Comparison of ENCODE assay signal across 14 mouse cellular contexts in genomic region chr13:105048662-105049061, GRCm38 (mm10). TPM values are rescaled to one million over a fixed set of nuclear protein-coding genes. Genes with fewer than 3 reads are reported as not detected.
DNase-seq lines count a peak whose midpoint lies in the region; ATAC-seq and TF ChIP-seq lines count a peak whose summit lies in the region.
"Had no signal": no experiment of that assay in that cellular context is flagged by ENCODE, and none has a peak within 500 bp of the region (broad histone marks: within the 10 kb centered on the region; RNA-seq: fewer than 3 reads in every experiment).

No protein-coding gene starts in this region.

- H3K4me2 ChIP-seq in intestine, postnatal 0 days (replicated peaks; ENCODE audit: low read depth) = no peak overlapping the region
- H3K4me2 ChIP-seq in intestine, embryonic 15.5 days (replicated peaks) = no peak overlapping the region
- no peak overlapping the region for H3K4me2 ChIP-seq in heart, embryonic 12.5 days
- H3K4me2 ChIP-seq in liver, embryonic 15.5 days = no peak overlapping the region
- H3K4me2 ChIP-seq in midbrain, embryonic 16.5 days (ENCODE audit: low read length) = no peak overlapping the region
- H3K4me2 ChIP-seq: embryonic facial prominence, embryonic 12.5 days; midbrain, embryonic 13.5 days had no signal

- no peaks in the 10 kb centered on the region for H3K4me1 ChIP-seq in intestine, postnatal 0 days (replicated peaks; ENCODE audit: control insufficient read depth, insufficient read depth, low read length)
- H3K4me1 ChIP-seq in intestine, embryonic 15.5 days (replicated peaks) = 0 out of 2 replicates have a peak, but pooled peaks cover 1% of the 10 kb centered on the region
- peaks cover 21% of the 10 kb centered on the region for H3K4me1 ChIP-seq in heart, embryonic 12.5 days (replicated peaks)
- no peaks in the 10 kb centered on the region; the same call in 1 of the 2 replicates for H3K4me1 ChIP-seq in liver, embryonic 15.5 days (replicated peaks)
- H3K4me1 ChIP-seq in midbrain, embryonic 16.5 days (ENCODE audit: control insufficient read depth, insufficient read depth, low read length) = peaks cover 12% of the 10 kb centered on the region

- peak; percentile 17; the same call in 1 of the 2 replicates for TF ChIP-seq CTCF in intestine, postnatal 0 days (IDR thresholded peaks at IDR 0.05; ENCODE audit: low read depth)

- H3K36me3 ChIP-seq in intestine, postnatal 0 days (ENCODE audit: control insufficient read depth, insufficient read depth) = no peaks in the 10 kb centered on the region
- H3K36me3 ChIP-seq in intestine, embryonic 15.5 days = no peaks in the 10 kb centered on the region
- H3K36me3 ChIP-seq in heart, embryonic 12.5 days = no peaks in the 10 kb centered on the region
- no peaks in the 10 kb centered on the region for H3K36me3 ChIP-seq in liver, embryonic 15.5 days (replicated peaks)
- H3K36me3 ChIP-seq in midbrain, embryonic 16.5 days (ENCODE audit: control insufficient read depth, insufficient read depth, low read length) = no peaks in the 10 kb centered on the region
- H3K36me3 ChIP-seq: embryonic facial prominence, embryonic 12.5 days; midbrain, embryonic 13.5 days had no signal

- no peak for ATAC-seq in intestine, postnatal 0 days
- no peak for ATAC-seq in intestine, embryonic 15.5 days
- peak; percentile 83 for ATAC-seq in heart, embryonic 12.5 days (ENCODE audit: insufficient number of reproducible peaks, low FRiP score)
- peak; percentile 54; the same call in 1 of the 2 replicates for ATAC-seq in liver, embryonic 15.5 days (ENCODE audit: insufficient read depth)
- ATAC-seq in midbrain, embryonic 16.5 days = no peak
- ATAC-seq: midbrain, embryonic 13.5 days had no signal

- H3K9me3 ChIP-seq in intestine, postnatal 0 days (ENCODE audit: control insufficient read depth) = no peaks in the 10 kb centered on the region
- H3K9me3 ChIP-seq in intestine, embryonic 15.5 days = no peaks in the 10 kb centered on the region
- no peaks in the 10 kb centered on the region for H3K9me3 ChIP-seq in heart, embryonic 12.5 days (replicated peaks)
- no peaks in the 10 kb centered on the region for H3K9me3 ChIP-seq in liver, embryonic 15.5 days (replicated peaks)
- H3K9me3 ChIP-seq in midbrain, embryonic 16.5 days (replicated peaks; ENCODE audit: control insufficient read depth, low read length, poor library complexity, severe bottlenecking) = no peaks in the 10 kb centered on the region
- H3K9me3 ChIP-seq: embryonic facial prominence, embryonic 12.5 days; midbrain, embryonic 13.5 days had no signal

- H3K27me3 ChIP-seq in intestine, postnatal 0 days (replicated peaks; ENCODE audit: control insufficient read depth, insufficient read depth, low read length) = peaks cover 10% of the 10 kb centered on the region
- peaks cover 3% of the 10 kb centered on the region; the same call in 1 of the 2 replicates for H3K27me3 ChIP-seq in intestine, embryonic 15.5 days (replicated peaks)
- no peaks in the 10 kb centered on the region for H3K27me3 ChIP-seq in heart, embryonic 12.5 days (replicated peaks)
- peaks cover 22% of the 10 kb centered on the region for H3K27me3 ChIP-seq in liver, embryonic 15.5 days
- H3K27me3 ChIP-seq in midbrain, embryonic 16.5 days (ENCODE audit: control insufficient read depth, insufficient read depth, low read depth, low read length) = no peaks in the 10 kb centered on the region

- no peak overlapping the region for H3K27ac ChIP-seq in intestine, postnatal 0 days (ENCODE audit: low read depth, low read length)
- H3K27ac ChIP-seq in intestine, embryonic 15.5 days = no peak overlapping the region
- no peak overlapping the region for H3K27ac ChIP-seq in heart, embryonic 12.5 days (ENCODE audit: poor library complexity, severe bottlenecking)
- no peak overlapping the region for H3K27ac ChIP-seq in liver, embryonic 15.5 days (replicated peaks)
- H3K27ac ChIP-seq in midbrain, embryonic 16.5 days (ENCODE audit: low read length) = no peak overlapping the region
- H3K27ac ChIP-seq: embryonic facial prominence, embryonic 12.5 days; midbrain, embryonic 13.5 days had no signal

- 63% methylated on average over 8 of the region's 8 CpGs for WGBS in intestine, postnatal 0 days
- WGBS in intestine, embryonic 15.5 days = 73% methylated on average over 8 of the region's 8 CpGs
- WGBS in heart, embryonic 12.5 days = 39% methylated on average over 8 of the region's 8 CpGs
- WGBS in liver, embryonic 15.5 days (ENCODE audit: insufficient replicate concordance) = 13% methylated on average over 8 of the region's 8 CpGs
- WGBS in midbrain, embryonic 16.5 days = 75% methylated on average over 8 of the region's 8 CpGs

- DNase-seq in c-Kit-positive CD71-negative TER-119-negative erythroid progenitor cells, embryonic 14.5 days (ENCODE audit: low read depth) = peak; percentile 64
- no peak for DNase-seq in layer of hippocampus, postnatal 10 days (ENCODE audit: low spot score in 2 of 2)
- DNase-seq in spleen, adult 12 weeks (ENCODE audit: low spot score) = no peak
- DNase-seq: kidney, adult 8-10 months; thymus, adult 18-20 months had no signal

- H3K9ac ChIP-seq in intestine, postnatal 0 days (ENCODE audit: low read depth, low read length) = no peak overlapping the region
- no peak overlapping the region for H3K9ac ChIP-seq in intestine, embryonic 15.5 days
- no peak overlapping the region for H3K9ac ChIP-seq in heart, embryonic 12.5 days
- no peak overlapping the region for H3K9ac ChIP-seq in liver, embryonic 15.5 days
- no peak overlapping the region for H3K9ac ChIP-seq in midbrain, embryonic 16.5 days (ENCODE audit: low read depth, low read length)
- H3K9ac ChIP-seq: embryonic facial prominence, embryonic 12.5 days; midbrain, embryonic 13.5 days had no signal

- H3K4me3 ChIP-seq in intestine, postnatal 0 days (ENCODE audit: low read depth, low read length) = no peak overlapping the region
- H3K4me3 ChIP-seq in intestine, embryonic 15.5 days (replicated peaks) = no peak overlapping the region
- H3K4me3 ChIP-seq in heart, embryonic 12.5 days = no peak overlapping the region
- no peak overlapping the region for H3K4me3 ChIP-seq in liver, embryonic 15.5 days (replicated peaks)
- no peak overlapping the region for H3K4me3 ChIP-seq in midbrain, embryonic 16.5 days (ENCODE audit: low read depth, low read length)
- H3K4me3 ChIP-seq: embryonic facial prominence, embryonic 12.5 days; midbrain, embryonic 13.5 days had no signal

RNA-seq across cellular contexts. Expression of gene Rgs7bp, which starts 6.1 kb away (rescaled TPM):
- 1.9 and 2.4 TPM in 2 replicates for polyA plus RNA-seq in intestine, postnatal 0 days (2015; fragmentation: Nextera tagmentation; extraction: Ambion mirVana)
- polyA plus RNA-seq in intestine, embryonic 15.5 days (2015; fragmentation: Nextera tagmentation; extraction: Ambion mirVana) = 2.5 and 2.9 TPM in 2 replicates
- polyA plus RNA-seq in heart, embryonic 12.5 days (2016; fragmentation: Nextera tagmentation; extraction: Ambion mirVana) = 3.5 and 3.6 TPM in 2 replicates
- polyA plus RNA-seq in liver, embryonic 15.5 days (2015; fragmentation: Nextera tagmentation; extraction: Ambion mirVana) = 0.31 and 0.46 TPM in 2 replicates
- polyA plus RNA-seq in midbrain, embryonic 16.5 days (2015; fragmentation: Nextera tagmentation; extraction: Ambion mirVana) = 5.0 and 5.8 TPM in 2 replicates
- total RNA-seq in layer of hippocampus, postnatal 10 days (2021) = 10 to 100 TPM; 85.4 to 85.7 TPM

RNA-seq across cellular contexts. Expression of gene 4933425L06Rik, which starts 33.3 kb away (rescaled TPM):
- polyA plus RNA-seq in intestine, postnatal 0 days (2015; fragmentation: Nextera tagmentation; extraction: Ambion mirVana) = not detected in 2 replicates
- polyA plus RNA-seq in intestine, embryonic 15.5 days (2015; fragmentation: Nextera tagmentation; extraction: Ambion mirVana) = not detected in 2 replicates
- polyA plus RNA-seq in heart, embryonic 12.5 days (2016; fragmentation: Nextera tagmentation; extraction: Ambion mirVana) = not detected in 2 replicates
- polyA plus RNA-seq in liver, embryonic 15.5 days (2015; fragmentation: Nextera tagmentation; extraction: Ambion mirVana) = not detected in 2 replicates
- polyA plus RNA-seq in midbrain, embryonic 16.5 days (2015; fragmentation: Nextera tagmentation; extraction: Ambion mirVana) = not detected in 2 replicates
- total RNA-seq in layer of hippocampus, postnatal 10 days (2021) = not detected
- total RNA-seq: adrenal gland, adult 18-20 months had no signal
- polyA plus RNA-seq: embryonic facial prominence, embryonic 12.5 days; limb, embryonic 11.5 days; midbrain, embryonic 13.5 days had no signal

Comparison
In these comparisons a context has a peak if more than half of its experiments do, and no peak if none do; other contexts are left out.
1. ATAC-seq: peak in heart, embryonic 12.5 days (single experiment) and liver, embryonic 15.5 days (single experiment); none in intestine, postnatal 0 days (single experiment), intestine, embryonic 15.5 days (single experiment) and midbrain, embryonic 16.5 days (single experiment).